Mouse (Mus musculus) kidney, adult 9 months (tissue): ENCODE measurements around the gene Birc5.
"Not testable (repeated sequence)": the region's sequence is repeated elsewhere in the genome, so short reads cannot be mapped to it uniquely, and the experiment has no call there.

Experiments
- DNase-seq: peaks from one replicate; pipeline ENCODE4 v3.0.0; 2022

Birc5 gene

DNA sequence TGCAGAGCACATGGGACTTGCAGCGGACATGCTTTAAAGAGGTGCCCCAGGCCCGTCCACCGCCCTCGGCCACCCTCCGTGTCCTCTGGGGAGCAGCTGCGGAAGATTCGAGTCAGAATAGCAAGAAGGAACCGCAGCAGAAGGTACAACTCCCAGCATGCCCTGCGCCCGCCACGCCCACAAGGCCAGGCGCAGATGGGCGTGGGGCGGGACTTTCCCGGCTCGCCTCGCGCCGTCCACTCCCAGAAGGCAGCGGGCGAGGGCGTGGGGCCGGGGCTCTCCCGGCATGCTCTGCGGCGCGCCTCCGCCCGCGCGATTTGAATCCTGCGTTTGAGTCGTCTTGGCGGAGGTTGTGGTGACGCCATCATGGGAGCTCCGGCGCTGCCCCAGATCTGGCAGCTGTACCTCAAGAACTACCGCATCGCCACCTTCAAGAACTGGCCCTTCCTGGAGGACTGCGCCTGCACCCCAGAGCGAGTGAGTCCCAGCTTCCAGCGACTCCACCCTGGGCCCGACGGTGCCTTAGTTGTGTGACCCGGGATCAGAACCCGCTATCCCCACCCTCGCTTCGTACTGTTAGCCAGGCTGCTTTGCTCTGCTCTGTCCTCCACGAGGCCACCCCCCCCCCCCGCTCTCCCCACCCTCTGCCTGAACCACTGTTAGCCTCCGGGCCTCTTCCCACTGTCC, at the start of gene Birc5:
Gene Birc5, plus strand, starts transcription at position 267 of the 687 bp plus-strand sequence.
- peak; percentile 97 for DNase-seq

DNA sequence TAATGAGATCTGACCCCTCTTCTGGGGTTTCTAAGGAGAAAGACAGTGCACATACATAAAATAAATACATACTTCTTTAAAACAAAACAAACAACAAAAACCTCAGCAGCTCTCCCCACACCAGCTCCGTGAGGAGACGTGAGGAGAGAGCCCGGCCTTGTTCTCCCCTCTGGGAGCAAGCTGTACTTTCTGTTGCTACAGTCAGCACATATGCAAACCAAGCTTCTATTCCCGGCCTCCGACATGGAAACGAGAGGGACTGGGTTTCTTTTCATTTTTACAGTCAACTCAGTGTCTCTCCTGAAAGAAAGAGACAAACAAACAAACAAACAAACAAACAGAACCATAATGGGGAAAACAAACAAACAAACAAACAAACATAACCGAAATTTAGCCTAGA, 49.0 kb upstream of the Birc5 start:
- DNase-seq: no peak

DNA sequence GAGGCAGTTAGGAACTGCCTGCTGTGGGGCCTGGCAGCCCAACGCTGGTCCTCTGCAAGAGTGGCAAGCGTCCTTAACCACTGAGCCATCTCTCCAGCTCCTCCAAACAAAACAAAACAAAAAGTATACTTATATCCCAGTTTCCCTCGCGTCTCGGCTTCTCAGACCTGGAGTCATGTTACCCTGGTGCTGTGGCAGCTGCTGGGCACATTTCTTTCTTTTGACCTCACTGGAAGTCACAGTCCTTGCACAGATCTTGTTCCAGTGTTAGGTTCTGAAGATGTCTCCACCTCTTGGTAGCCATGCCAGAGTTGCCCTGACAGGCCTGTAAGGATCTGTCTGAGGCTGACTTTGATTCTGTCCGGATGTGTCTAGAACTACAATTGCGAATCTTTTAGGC, 47.4 kb upstream of the Birc5 start:
- DNase-seq: no peak

DNA sequence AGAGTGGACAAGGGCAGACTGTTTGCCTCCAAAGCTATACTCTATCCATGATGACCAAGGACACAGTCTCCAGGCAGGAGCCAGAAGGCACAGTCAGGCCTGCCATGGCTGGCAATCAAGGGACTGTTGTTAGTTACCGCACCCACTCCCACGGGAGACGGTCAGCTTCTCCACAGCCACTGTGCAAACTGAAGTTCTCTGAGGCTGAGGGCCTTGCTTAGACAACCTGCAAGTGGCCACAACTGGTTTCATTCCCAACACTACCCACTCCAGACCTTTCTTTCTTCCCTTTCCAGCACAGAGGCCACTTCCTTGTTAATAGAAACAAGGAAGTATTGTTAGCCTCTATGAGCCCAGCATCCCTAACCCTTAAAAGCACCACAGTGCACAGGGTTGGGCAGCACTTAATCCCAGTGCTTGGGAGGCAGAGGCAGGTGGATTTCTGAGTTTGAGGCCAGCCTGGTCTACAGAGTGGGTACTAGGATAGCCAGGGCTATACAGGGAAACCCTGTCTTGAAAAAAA, 45.8 kb upstream of the Birc5 start:
- DNase-seq: no peak

DNA sequence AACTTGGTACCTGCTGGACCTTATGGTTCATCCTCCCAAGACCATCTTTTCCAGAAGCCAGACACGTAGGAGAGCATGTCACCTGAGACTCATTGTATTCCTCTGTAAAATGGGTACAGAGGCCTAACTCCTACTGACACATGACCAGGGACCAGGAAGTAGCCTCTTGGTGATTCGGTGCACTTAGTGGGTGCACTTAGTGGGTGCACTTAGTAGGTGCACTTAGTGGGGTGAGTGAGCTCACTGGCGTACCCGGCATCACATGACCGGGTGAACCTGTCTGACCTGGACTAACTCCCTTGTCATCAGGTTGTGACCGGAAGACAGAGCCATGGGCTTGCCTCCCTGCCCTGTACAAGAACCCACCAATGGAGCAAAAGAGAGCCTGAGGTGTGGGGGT, 42.3 kb upstream of the Birc5 start:
- no peak for DNase-seq

DNA sequence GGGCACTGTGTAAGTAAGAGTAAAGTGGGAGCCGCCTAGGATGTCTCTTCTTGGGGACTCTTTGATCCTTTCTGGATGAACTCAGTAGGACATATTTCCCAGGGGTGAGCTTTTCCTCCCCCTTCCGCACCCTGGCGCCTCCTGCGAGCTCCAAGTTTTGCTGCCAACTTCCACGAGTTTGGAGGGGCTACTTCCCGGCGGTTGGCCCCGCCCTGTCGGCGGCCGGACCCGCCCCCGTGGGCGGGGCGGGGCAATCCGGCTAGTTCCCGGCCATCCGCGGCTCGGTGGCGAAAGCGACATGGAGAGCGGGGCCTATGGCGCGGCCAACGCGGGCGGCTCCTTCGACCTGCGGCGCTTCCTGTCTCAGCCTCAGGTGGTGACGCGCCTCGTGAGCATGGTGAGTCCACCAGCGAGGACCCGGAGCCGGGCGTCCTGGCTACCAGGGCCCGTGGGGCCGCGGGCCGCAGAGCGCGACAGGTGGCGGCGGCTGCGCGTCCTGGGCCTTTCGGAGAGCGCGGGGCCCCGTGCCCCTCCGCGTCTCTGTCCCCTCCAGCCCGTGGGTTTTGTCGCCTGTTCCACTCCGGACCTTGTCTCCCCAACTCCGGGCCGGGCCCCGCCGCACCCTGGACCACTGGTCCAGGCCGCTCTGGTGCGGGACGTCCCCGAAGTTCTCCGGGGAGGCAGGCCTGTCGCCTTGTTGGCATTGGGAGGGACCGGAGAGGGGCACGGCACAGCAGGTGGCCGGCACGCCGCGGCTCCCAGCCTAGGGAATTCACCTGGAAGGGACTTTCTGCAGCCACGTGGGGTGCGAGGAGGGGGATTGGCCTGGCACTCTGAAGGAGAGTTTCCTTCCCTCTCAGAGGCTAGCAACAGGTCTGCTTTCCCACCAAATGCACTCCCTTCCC, 39.4 kb upstream of the Birc5 start, which contains the start of the genes Gm20708 and Syngr2:
Gene Gm20708, plus strand, starts transcription at position 262 of the 905 bp plus-strand sequence.
Gene Syngr2, plus strand, starts transcription at position 262 of the 905 bp plus-strand sequence.
- DNase-seq: peak; percentile 75

DNA sequence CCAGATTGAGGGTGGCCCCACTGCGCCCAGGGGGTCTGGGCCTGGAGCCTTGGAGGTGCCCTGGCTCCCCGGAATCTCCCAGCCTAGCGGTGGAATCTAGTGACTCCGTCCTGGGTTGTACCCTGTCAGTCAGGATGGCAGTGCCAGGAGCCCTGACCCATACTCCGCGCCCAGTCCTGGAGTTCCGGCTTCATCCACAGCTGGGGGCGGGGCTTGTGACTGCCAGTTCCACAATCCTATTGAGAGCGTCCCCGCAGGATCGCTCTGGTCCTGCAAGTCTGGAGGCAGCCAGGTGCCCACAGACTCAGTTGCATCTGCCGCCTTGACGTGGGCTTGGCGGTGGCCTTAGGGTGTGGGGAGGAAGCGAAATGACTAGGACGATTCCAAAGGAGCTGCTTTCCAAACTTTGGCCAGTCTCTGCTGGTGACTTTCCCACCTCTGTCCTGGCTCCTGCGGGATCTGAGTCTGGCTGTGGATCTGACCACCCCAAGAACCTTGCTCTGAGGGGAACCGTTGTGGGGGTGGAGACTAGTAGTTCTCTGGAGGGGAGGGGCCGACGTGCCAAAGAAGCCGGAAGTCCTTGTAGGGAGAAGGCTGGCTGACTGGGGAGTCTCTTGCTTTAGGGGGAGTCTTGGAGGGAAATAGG, 38.5 kb upstream of the Birc5 start:
- peak; percentile 94 for DNase-seq

DNA sequence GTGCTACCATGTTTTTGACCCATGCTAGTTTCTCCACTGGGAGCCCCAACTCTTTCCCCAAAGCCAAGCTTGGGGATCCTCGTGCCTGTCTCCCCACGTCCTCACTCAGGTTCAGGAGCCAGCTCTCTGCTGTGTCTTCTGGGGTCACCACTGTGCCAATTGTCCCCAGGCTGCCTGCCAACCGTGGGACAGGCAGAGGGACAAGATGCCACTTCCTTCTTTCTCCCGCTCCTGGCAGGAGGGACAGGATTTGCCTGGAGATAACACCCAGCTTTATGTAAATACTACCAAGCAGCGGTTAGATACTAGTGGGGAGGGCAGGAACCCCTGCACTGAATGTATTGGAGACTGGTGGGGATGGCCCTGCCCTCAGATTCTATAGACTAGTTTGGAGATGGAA, 35.2 kb upstream of the Birc5 start:
- no peak for DNase-seq

DNA sequence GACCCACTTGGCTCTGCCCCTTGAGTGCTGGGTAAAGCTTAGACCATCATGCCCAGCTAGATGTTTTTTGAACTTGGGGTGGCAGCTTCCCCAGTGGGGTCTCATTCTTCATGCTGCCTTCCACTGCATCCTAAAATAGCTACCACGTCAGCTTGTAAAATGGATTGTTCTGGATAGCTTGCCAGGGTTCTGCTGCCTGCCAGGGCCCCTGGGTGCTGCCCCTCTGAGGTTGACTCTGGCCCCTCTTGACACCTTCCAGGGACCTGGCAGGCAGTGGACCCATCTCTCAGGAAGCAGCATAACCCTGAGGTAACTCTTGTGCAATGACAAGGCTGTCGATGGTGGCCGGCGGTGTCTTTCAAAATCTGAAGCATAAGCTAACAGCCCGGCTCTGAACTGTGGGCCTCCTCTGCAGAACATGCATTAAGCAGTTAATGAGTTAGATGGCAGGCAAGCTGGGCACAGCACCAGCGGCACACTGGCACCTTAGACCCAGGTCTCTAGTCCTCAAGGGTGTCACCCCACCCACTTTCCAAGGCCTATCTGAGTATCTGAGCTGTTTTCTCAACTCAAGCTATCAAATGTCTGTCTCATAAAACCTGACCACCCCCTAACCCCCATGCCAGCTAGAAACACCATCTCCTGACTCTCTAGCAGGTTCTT, 34.2 kb upstream of the Birc5 start:
- DNase-seq: no peak

DNA sequence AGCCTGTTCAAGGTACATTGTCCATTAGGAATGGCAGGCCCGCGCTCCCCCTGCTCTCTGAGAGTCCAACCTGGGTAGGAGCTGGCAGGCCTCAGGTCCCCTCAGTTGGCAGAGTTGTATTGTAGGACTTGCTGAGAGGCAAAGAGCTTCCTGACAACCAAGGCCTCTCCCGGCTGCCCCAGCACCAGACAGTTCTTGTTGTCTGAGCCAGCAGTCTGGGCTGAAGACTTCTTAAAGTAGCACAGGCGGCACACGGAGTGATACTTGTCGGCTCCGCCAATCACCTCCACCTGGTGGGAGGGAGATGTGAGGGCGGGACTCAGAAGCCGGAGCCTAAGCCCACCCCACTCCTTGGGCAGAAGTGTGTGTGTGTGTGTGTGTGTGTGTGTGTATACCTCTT, 33.2 kb upstream of the Birc5 start:
- not testable (repeated sequence) for DNase-seq

DNA sequence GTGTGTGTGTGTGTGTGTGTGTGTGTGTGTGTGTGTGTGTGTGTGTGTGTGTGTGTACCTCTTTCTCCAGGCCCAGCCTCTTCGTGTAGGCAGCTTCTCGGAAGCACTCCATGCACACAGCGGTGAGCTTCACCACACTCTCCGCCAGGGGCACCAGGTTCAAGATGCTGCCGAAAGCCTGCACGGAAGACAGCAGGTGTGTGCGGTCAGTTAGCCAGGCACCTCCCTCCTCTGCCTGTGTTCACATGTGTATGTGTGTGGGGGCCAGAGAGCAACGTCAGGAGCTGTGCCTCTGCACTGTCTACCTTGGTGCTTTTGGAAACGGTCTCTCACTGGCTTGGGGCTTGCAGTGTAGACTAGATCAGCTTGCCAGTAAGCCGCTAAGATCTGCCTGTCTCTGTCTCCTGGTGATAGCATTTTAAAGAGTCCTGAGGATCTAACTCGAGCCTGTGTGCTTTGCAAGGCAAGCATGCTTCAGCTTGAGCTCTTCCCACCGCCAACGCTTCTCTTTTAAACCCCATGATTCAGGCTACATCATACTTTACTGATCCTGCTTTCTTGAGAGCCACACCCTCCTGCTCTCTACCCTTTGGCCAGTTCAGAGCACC, 32.6 kb upstream of the Birc5 start:
- no peak for DNase-seq

DNA sequence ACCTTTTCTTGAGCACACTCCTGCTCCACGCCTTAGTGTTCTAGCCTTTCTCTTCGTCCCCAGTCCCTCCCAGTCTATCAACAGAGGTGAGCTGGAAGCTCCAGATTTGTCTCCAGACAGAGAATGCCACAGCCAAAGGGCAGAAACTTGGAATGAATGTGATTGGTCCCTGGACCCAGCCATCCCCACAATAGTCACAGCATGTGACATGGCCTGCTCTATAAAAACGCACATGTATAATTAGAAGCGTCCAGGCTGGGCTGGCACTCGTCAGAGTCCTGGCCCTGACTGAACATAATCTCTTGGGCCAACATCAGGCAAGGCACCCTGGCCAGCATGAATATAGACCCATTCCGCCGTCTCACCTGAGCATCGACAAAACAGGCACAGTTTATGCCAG, 30.0 kb upstream of the Birc5 start:
- no peak for DNase-seq

DNA sequence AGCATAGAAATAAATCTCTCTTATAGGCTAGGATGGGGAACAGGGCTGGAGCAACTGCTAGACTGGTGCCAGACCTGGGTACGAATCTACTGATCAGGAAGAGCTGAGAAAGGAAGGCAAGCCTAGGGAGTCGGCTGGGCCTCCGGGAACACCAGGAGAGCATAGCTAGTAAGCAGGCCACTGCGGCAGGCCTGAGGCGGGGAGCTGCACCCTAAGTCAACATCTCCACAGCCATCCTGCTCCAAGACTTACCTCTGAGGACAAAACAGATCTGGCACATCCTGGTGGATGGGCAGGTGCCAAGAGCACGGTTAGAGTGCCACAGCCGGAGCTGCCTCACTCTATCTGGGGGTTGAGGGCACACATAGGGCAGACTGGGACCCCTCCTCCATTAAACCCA, 28.9 kb upstream of the Birc5 start:
- DNase-seq: no peak

DNA sequence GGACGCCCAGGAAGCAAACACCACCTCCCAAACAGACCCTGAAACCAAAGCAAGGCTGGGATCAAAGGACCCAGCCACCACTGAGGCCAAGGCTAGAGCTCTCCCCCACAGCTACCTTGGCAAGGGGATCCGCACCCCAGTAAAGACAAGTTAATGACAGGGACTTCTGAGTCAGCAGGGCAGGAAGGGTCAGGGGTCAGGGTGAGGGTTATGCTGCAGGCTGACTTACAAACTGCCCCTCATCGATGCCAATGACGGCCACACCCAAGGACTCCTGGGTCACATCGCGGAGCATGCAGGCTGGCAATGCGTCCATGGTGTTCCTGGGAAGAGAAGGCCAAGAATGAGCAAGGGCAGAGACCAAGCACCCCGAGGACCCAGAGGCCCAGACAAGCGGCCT, 27.2 kb upstream of the Birc5 start:
- DNase-seq: no peak

DNA sequence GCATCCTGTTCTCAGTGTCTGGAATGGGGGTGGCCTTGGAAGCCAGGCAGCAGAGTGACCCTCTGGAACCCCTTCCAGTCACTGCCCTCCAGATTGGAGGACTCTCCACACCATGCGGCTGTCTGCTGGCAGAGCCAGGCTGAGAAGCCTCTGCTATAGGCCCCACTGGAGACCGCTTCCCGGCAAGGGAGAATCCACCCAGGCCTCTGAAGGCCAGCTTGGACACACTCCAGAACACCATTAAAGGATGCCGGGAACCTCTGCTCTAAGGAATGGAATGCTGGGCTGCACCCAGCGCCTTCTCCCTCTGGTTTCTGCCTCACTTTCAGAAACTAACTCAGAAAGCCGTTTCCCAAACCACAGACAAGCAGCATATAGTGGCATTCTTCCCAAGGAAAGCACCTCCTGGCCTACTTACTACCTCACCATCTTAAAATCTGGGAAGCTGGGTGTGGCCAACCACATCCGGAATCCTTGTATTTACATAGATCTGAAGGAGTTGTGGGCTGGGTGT, 26.3 kb upstream of the Birc5 start:
- no peak for DNase-seq

DNA sequence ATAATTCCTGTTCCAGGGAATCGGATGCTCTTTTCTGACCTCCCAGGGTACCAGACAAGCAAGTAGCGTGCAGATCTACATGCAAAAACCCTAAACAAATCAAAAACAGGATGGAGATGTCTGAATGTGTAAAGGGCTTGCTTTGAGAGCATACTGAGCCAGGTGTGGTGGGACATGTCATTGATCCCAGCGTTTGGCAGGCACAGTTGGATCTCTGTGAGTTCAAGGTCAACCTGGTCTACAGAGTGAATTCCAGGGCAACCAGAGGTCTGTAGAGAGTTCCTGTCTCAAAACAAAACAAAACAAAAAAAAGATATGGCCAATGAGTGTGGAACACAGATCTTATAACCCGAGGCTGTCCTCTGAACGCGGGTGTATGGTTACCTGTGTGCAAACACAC, 25.6 kb upstream of the Birc5 start:
- peak; percentile 14 for DNase-seq

DNA sequence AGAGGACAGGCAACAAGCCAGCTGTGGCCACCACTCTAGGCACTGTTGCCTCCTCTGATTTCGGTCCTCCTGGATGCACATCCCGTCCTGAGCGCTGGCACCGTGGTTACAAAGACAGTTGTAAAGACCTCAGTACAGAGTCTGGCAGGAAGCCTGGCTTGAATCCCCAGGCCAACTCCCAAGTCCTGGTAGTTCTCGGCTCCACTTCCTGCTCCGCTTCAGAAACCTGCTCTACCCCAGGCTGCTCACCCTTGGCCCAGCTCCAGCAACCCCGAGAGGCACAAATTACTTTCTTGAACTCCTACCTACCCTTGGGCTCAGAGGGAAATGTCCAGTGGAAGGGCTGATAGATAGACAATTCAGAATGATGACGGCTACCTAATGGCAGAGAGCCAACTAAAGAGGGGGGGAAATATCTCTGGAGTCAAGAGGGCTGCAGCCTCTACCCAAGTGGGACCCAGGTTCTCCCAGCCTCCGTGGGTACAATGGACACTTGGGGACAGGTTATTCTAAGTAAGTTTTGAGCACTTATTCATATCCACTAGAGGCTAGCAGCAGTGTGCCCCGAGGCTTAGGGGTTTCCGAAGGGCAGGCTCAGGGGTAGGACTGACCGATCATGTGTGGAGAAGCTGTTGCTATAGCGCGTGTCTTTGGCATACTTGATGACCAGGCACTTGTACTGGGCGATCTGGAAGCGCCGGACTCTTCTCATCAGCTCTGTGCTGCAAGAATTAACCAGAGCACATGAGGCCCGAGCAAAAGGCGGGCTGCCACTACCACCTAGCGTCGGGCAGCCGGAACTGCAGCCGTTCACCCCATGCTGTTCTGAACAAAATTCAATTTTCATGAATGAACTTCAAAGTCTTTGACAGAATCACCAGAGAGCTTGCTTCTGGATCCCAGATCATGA, 24.7 kb upstream of the Birc5 start:
- peak; percentile 89 for DNase-seq

DNA sequence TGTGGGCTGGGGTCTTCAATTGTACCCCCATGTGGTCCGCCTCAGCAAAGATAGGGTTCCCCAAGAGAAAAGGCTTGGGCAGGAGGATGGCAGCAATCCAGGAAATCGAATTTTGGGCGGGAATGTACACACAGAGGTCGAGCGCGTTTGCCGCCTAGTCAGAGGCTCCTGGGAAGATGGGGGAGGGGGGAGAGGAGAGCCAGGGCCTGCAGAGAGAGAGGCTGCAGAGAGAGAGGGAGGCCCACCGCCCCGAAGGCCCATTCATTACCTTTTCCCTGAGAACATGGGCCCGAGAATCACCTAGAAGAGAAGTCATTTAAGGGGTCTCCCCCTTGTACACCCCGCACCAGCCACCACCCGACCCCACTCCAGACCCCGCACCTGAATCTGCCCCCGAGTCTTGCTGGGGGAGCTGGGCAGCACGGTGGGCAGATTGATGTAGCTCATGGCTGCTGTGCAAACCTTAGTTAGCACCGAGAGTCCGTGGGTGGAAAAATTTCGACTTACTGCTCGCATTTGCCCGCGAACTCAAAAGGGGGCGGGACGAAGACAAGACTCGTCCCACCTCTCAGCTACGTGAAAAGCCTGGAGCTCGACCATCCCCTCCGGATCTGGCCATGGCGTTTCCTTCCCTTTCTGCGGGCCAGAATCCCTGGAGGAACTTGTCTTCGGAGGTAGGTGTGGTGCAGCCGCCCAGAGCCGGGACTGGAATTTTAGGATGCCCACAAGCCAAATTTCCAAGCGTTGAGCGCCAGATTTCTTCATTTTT, 23.5 kb upstream of the Birc5 start, which contains the start of the genes Afmid and Tk1:
Gene Afmid, plus strand, starts transcription at position 592 of the 769 bp plus-strand sequence.
Gene Tk1, minus strand, starts transcription at position 760 of the 769 bp plus-strand sequence.
- DNase-seq: peak; percentile 90

DNA sequence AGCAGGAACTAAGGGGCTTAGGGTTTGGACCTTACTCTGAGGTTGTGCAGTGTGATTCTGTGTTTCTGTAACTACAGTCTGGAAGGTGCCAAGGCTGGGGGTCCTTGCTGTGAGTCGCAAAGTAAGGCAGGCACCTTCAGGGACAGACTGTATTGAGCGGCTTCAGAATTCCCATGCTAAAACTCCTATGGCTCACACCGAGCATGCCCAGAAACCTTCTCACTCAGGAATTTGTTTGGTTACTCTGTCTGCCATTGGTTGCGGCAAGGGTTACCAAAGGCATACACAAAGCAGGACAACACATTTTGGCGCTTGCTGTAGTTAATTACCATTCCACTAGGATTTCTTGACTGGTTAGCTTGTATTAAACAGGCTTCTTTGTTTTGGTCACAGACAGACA, 22.9 kb upstream of the Birc5 start:
- peak; percentile 59 for DNase-seq

DNA sequence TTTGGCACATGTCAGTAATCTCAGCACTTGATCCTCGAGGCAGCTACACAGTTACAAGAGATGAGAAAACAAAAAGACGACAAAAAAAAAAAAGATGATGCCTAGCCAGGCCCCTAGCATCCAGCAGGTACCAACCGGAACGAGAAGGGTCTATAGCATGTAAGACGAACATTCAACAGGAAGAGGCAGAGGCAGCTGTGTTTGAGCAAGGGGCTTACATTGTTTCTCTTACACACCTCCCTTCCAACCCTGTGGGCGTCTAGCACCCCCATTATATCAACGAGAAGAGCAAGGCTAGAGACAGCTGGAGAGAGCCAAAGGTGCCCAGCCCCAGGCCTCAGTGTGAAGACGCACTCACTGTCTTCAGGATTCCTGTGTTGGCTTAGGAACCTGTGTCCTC, 22.1 kb upstream of the Birc5 start:
- DNase-seq: no peak
